Mouse (Mus musculus): ENCODE results near the gene 4931423N10Rik. TPM values are rescaled to one million over a fixed set of nuclear protein-coding genes. Genes with fewer than 3 reads are reported as not detected.
"Not testable (repeated sequence)": the region's sequence is repeated elsewhere in the genome, so short reads cannot be mapped to it uniquely, and the experiment has no call there.

Gene 4931423N10Rik
- polyA plus RNA-seq, 1 experiment from 2014 or later = not detected

DNA sequence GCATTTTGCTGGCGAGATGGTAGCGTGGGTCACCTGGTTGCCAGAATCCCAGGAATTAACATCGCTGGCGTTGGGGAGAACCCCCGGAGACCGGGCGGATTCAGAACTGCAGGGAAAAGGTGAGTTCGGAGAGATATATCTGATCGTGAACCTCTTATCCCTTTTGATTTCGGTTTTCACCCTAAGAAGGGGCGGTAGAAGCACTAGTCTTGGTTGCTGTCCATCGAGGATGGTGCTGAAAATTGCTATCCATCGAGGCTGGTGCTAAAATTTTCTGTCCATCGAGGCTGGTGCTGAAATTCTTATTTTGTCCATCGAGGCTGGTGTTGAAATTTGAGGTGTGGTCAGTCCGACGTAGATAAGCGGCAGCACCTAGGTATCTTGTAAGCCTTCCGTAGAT lies 83.7 kb downstream of the 4931423N10Rik start:
- H3K36me3 ChIP-seq (ENCODE audit: control insufficient read depth, insufficient read depth, low read length); ATAC-seq; H3K4me2 ChIP-seq (ENCODE audit: low read length); H3K4me1 ChIP-seq (ENCODE audit: control insufficient read depth, insufficient read depth, low read depth, low read length); H3K9ac ChIP-seq (ENCODE audit: low read depth, low read length); H3K9me3 ChIP-seq (ENCODE audit: control insufficient read depth, low read length); H3K4me3 ChIP-seq (ENCODE audit: low read length); H3K27ac ChIP-seq (ENCODE audit: low read depth, low read length); H3K27me3 ChIP-seq (replicated peaks; ENCODE audit: control insufficient read depth, insufficient read depth, low read length): not testable (repeated sequence)
- WGBS = 54% methylated on average over 19 of the region's 19 CpGs

- Histone ChIP-seq H3K27ac (ENCODE audit: low read depth, low read length) (no peak overlapping the region), H3K4me2 (ENCODE audit: low read length) (no peak overlapping the region), H3K9ac (ENCODE audit: low read depth, low read length) (no peak overlapping the region), H3K4me3 (ENCODE audit: low read length) (no peak overlapping the region), H3K9me3 (ENCODE audit: control insufficient read depth, low read length) (no peaks in the 10 kb centered on the region), H3K36me3 (ENCODE audit: control insufficient read depth, insufficient read depth, low read length) (no peaks in the 10 kb centered on the region), H3K4me1 (ENCODE audit: control insufficient read depth, insufficient read depth, low read depth, low read length) (no peaks in the 10 kb centered on the region), H3K27me3 (replicated peaks; ENCODE audit: control insufficient read depth, insufficient read depth, low read length) (no peaks in the 10 kb centered on the region)
- ATAC-seq = peak; percentile 80; the same call in 1 of the 2 replicates
- 3% methylated on average over 1 of the region's 1 CpGs for WGBS
These were observed 107.6 kb downstream of the 4931423N10Rik start for GRCm38 (mm10) chr2:23314869-23315268.

Other genes starting within 250 kb of the 4931423N10Rik start
- gene Abi1, start 167.2 kb upstream of the 4931423N10Rik start, polyA plus RNA-seq (2015; fragmentation: Nextera tagmentation; extraction: Ambion mirVana) = 63.1 and 64.8 TPM in 2 replicates
- 68.2 and 79.7 TPM in 2 replicates for gene Acbd5, start 139.3 kb upstream of the 4931423N10Rik start, polyA plus RNA-seq (2015; fragmentation: Nextera tagmentation; extraction: Ambion mirVana)
- 2.3 and 3.0 TPM in 2 replicates for gene Mastl, start 51.5 kb upstream of the 4931423N10Rik start, polyA plus RNA-seq (2015; fragmentation: Nextera tagmentation; extraction: Ambion mirVana)
- 49.9 and 56.3 TPM in 2 replicates for gene Yme1l1, start 51.1 kb upstream of the 4931423N10Rik start, polyA plus RNA-seq (2015; fragmentation: Nextera tagmentation; extraction: Ambion mirVana)
- gene Nxph2, start 113.8 kb downstream of the 4931423N10Rik start, polyA plus RNA-seq (2015; fragmentation: Nextera tagmentation; extraction: Ambion mirVana) = 5.6 TPM in 2 replicates

All from hindbrain, embryonic 16.5 days (tissue).